Mouse (Mus musculus): ENCODE results near the gene Smpd1. TPM values are rescaled to one million over a fixed set of nuclear protein-coding genes. Genes with fewer than 3 reads are reported as not detected.
A peak's percentile ranks its signal among the peaks of the same experiment; 100 is the strongest.

Gene Smpd1
- polyA plus RNA-seq, 1 experiment from 2014 or later: 40.0 TPM

DNA sequence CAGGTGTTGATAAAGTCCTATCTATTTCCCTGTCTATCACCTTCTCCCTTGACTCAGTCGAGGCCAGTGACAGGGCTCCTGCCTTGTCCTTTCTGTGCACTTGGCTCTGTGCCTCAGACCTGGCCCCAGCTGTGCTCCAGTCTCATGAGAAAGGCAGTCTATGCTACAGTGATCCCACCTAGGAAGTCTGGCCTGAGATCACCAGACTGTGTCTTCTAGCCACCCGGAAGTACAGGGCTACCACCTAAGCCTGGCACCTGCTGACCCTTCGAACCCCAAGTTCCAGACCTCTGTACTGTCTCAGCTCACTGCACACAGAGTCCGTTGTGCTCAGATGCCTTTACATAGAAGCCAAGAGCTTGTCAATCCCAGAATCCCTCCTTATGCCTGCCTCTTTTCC lies 26.1 kb upstream of the Smpd1 start:
- H3K27me3 ChIP-seq: no peaks in the 10 kb centered on the region
- 73% methylated on average over 4 of the region's 4 CpGs for WGBS
- no peak overlapping the region for H3K9ac ChIP-seq
- no peaks in the 10 kb centered on the region for H3K4me1 ChIP-seq
- H3K36me3 ChIP-seq: no peaks in the 10 kb centered on the region
- no peak overlapping the region for H3K27ac ChIP-seq
- no peak for ATAC-seq (ENCODE audit: borderline replicate concordance, extremely low read depth, low FRiP score, low TSS enrichment)
- H3K9me3 ChIP-seq: no peaks in the 10 kb centered on the region
- no peak overlapping the region for H3K4me2 ChIP-seq
- H3K4me3 ChIP-seq: no peak overlapping the region

DNA sequence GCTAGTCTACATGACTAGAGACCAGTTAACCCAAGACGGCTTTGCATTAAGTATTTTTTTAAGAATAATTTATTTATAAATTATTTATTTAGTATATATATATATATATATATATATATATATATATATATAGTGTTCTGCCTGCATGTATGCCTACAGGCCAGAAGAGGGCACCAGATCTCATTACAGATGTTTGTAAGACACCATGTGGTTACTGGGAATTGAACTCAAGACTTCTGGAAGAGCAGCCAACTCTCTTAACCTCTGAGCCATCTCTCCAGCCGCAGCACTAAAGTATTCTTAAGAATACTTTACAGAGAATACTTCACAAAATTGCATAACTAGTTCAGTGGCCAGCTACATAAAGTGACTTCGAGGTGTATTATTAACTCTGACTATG lies 20.0 kb upstream of the Smpd1 start:
- WGBS: 72% methylated on average over 3 of the region's 3 CpGs
- no peaks in the 10 kb centered on the region for H3K27me3 ChIP-seq
- no peak overlapping the region for H3K27ac ChIP-seq
- H3K4me1 ChIP-seq: no peaks in the 10 kb centered on the region
- H3K9ac ChIP-seq: no peak overlapping the region
- ATAC-seq (ENCODE audit: borderline replicate concordance, extremely low read depth, low FRiP score, low TSS enrichment): no peak
- no peaks in the 10 kb centered on the region for H3K36me3 ChIP-seq
- no peak overlapping the region for H3K4me3 ChIP-seq
- H3K9me3 ChIP-seq: no peaks in the 10 kb centered on the region
- no peak overlapping the region for H3K4me2 ChIP-seq

DNA sequence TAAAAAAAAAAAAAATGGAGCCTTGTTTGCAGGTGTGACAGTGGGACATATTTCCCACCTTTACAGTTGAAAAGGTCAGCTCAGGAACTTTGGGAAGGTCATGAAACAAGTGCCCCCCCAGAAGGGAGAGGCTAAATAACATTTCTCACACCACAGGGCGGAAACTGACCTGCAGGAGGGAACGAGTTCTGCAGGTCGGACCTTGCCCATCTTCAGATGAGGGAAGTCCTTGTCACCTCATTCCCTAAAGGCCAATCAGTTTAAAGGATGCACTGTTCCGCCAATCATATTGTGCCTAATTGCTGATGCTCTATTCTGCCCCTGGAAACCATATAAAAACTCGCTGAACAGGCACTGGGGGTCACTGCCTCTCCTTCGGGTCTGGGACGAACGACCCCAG lies 8.2 kb upstream of the Smpd1 start:
- no peak overlapping the region for H3K27ac ChIP-seq
- H3K4me1 ChIP-seq: no peaks in the 10 kb centered on the region
- no peaks in the 10 kb centered on the region for H3K27me3 ChIP-seq
- no peak overlapping the region for H3K4me2 ChIP-seq
- WGBS: 67% methylated on average over 8 of the region's 8 CpGs
- no peak for ATAC-seq (ENCODE audit: borderline replicate concordance, extremely low read depth, low FRiP score, low TSS enrichment)
- H3K36me3 ChIP-seq: no peaks in the 10 kb centered on the region
- H3K4me3 ChIP-seq: no peak overlapping the region
- H3K9me3 ChIP-seq: no peaks in the 10 kb centered on the region
- H3K9ac ChIP-seq: no peak overlapping the region

GRCm38 (mm10) chr7:105547970-105548369 lies 6.2 kb upstream of the Smpd1 start:
- Histone ChIP-seq H3K27ac (no peak overlapping the region), H3K4me1 (no peaks in the 10 kb centered on the region), H3K36me3 (no peaks in the 10 kb centered on the region), H3K9me3 (no peaks in the 10 kb centered on the region), H3K9ac (no peak overlapping the region), H3K4me2 (no peak overlapping the region), H3K27me3 (no peaks in the 10 kb centered on the region), H3K4me3 (no peak overlapping the region)
- 52% methylated on average over 7 of the region's 7 CpGs for WGBS
- no peak for ATAC-seq (ENCODE audit: borderline replicate concordance, extremely low read depth, low FRiP score, low TSS enrichment)

DNA sequence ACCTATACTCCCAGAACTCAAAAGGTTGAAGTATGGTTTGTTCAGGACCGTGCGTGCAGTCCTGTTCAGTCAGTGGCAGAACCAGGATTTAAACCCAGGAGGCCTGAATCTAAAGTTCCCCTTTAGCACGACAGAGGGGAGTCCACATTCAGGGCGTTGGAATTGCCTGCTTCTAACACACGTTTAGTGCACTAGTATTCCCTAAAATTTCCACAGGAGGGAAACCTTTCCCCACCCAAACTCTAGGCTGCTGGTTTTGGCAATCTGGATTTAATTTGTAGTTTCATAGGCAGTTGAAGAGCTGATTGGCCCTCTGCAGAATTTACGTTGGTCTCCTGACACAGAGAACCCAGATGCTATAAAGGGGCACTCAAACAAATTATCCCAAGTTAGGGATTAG lies 5.1 kb upstream of the Smpd1 start:
- ATAC-seq (ENCODE audit: borderline replicate concordance, extremely low read depth, low FRiP score, low TSS enrichment): no peak
- no peak overlapping the region for H3K27ac ChIP-seq
- H3K4me3 ChIP-seq: no peak overlapping the region
- H3K9ac ChIP-seq: no peak overlapping the region
- peaks cover 4% of the 10 kb centered on the region; the same call in 1 of the 2 replicates for H3K4me1 ChIP-seq
- H3K9me3 ChIP-seq: no peaks in the 10 kb centered on the region
- no peak overlapping the region for H3K4me2 ChIP-seq
- no peaks in the 10 kb centered on the region for H3K36me3 ChIP-seq
- H3K27me3 ChIP-seq: no peaks in the 10 kb centered on the region
- 34% methylated on average over 6 of the region's 6 CpGs for WGBS

DNA sequence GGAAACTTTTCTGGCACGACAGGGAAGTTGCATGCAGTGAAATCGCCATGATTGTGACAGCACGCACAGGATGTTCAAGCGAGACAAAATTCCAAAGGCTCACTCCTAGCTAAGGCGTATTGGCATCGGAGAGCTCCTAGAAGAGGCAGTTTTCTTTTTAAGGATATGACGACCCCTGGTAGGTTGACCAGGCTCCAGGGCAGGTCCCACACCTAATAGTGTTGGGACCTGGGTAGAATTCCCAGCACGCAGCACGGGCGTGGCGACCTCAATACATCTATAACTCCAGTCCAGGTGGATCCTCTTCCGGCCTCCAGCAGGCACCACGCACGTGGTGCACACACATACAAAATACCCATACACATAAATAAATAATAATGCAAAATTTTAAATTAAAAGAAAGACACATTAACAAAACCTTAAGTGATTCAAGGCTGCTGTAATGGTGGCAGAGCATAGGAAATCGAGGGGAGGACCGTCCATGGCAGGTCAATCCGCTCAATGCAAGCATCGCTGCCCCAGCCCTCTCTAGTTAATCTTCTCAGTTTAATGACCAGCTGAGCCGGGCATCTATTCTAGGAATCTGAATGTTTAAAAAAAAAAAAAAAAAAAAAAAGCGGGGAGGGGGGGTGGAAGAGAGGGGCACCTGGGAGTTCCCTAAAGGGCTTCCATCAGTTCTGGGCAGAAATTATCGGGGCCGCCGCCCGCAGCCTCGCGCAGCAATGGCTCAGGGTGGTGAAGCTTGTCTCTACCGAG lies 526 bp upstream of the Smpd1 start:
- Histone ChIP-seq H3K9me3 (no peaks in the 10 kb centered on the region), H3K36me3 (peaks cover 10% of the 10 kb centered on the region; the same call in 1 of the 2 replicates), H3K9ac (peak overlapping the region; percentile 61), H3K4me1 (peaks cover 11% of the 10 kb centered on the region), H3K27me3 (no peaks in the 10 kb centered on the region), H3K4me2 (peak overlapping the region; percentile 78), H3K27ac (no peak overlapping the region), H3K4me3 (peak overlapping the region; percentile 71)
- ATAC-seq (ENCODE audit: borderline replicate concordance, extremely low read depth, low FRiP score, low TSS enrichment): no peak
- 33% methylated on average over 27 of the region's 27 CpGs for WGBS

DNA sequence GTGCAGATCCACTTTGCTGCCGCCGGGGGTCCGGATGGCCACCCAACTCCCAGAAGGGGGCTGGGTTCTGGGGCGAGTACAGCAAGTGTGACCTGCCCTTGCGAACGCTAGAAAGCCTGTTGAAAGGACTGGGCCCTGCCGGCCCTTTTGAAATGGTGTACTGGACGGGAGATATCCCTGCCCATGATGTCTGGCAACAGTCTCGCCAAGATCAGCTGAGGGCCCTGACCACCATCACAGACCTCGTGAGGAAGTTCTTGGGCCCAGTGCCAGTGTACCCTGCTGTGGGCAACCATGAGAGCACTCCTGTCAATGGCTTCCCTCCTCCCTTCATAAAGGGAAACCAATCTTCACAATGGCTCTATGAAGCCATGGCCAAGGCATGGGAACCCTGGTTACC lies 1.4 kb downstream of the Smpd1 start:
- no peak for ATAC-seq (ENCODE audit: borderline replicate concordance, extremely low read depth, low FRiP score, low TSS enrichment)

GRCm38 (mm10) chr7:105556406-105556805 lies 2.2 kb downstream of the Smpd1 start:
- Histone ChIP-seq H3K4me3 (no peak overlapping the region), H3K4me1 (peaks cover 11% of the 10 kb centered on the region), H3K4me2 (no peak overlapping the region), H3K27ac (no peak overlapping the region), H3K9ac (no peak overlapping the region), H3K27me3 (no peaks in the 10 kb centered on the region), H3K36me3 (peaks cover 18% of the 10 kb centered on the region), H3K9me3 (no peaks in the 10 kb centered on the region)
- no peak for ATAC-seq (ENCODE audit: borderline replicate concordance, extremely low read depth, low FRiP score, low TSS enrichment)
- 72% methylated on average over 8 of the region's 8 CpGs for WGBS

More for the DNA sequence above, 1.4 kb downstream of the Smpd1 start:
- Histone ChIP-seq H3K9me3 (no peaks in the 10 kb centered on the region), H3K36me3 (peaks cover 18% of the 10 kb centered on the region), H3K4me2 (peak overlapping the region; percentile 78), H3K4me3 (0 out of 2 replicates have a peak overlapping the region, but pooled peaks have one; percentile 2), H3K9ac (no peak overlapping the region), H3K4me1 (peaks cover 11% of the 10 kb centered on the region), H3K27me3 (no peaks in the 10 kb centered on the region), H3K27ac (no peak overlapping the region)
- 86% methylated on average over 10 of the region's 10 CpGs for WGBS

DNA sequence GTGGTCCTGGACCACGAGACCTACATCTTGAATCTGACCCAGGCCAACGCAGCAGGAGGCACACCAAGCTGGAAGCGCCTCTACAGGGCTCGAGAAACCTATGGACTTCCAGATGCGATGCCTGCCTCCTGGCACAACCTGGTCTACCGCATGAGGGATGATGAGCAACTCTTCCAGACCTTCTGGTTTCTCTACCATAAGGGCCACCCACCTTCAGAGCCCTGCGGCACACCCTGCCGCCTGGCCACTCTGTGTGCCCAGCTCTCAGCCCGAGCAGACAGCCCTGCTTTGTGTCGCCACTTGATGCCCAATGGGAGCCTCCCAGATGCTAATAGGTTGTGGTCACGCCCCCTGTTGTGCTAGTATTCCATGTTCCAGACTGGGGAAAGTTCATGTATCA lies 3.5 kb downstream of the Smpd1 start:
- 79% methylated on average over 11 of the region's 11 CpGs for WGBS

GRCm38 (mm10) chr7:105559016-105559415 lies 4.9 kb downstream of the Smpd1 start:
- Histone ChIP-seq H3K36me3 (peaks cover 18% of the 10 kb centered on the region), H3K9me3 (no peaks in the 10 kb centered on the region), H3K4me2 (no peak overlapping the region), H3K27me3 (no peaks in the 10 kb centered on the region), H3K9ac (no peak overlapping the region), H3K4me1 (peaks cover 7% of the 10 kb centered on the region), H3K4me3 (no peak overlapping the region), H3K27ac (no peak overlapping the region)
- 91% methylated on average over 9 of the region's 9 CpGs for WGBS
- no peak for ATAC-seq (ENCODE audit: borderline replicate concordance, extremely low read depth, low FRiP score, low TSS enrichment)

More for the DNA sequence above, 3.5 kb downstream of the Smpd1 start:
- Histone ChIP-seq H3K27ac (no peak overlapping the region), H3K9me3 (no peaks in the 10 kb centered on the region), H3K4me1 (peaks cover 11% of the 10 kb centered on the region), H3K4me3 (no peak overlapping the region), H3K9ac (no peak overlapping the region), H3K27me3 (no peaks in the 10 kb centered on the region), H3K36me3 (peaks cover 18% of the 10 kb centered on the region), H3K4me2 (no peak overlapping the region)
- ATAC-seq (ENCODE audit: borderline replicate concordance, extremely low read depth, low FRiP score, low TSS enrichment): no peak

DNA sequence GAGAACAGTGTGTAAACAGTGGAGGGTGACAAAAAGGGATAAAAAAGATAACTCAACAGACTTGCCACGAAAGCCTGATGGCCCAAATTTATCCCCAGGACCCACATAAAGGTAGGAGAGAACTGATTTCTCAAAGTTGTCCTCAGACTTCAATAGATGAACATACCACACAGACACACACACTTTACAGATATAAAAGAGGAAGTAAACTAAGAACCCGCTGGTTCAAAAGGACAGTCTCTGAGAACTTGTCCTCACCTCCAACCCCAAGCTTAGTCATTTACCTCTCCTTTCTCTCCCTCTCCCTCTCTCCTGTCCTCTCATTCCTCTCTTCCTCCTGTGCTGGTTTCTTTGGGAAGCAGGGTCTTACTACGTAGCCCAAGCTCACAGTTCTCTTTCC lies 8.2 kb downstream of the Smpd1 start:
- no peak for ATAC-seq (ENCODE audit: borderline replicate concordance, extremely low read depth, low FRiP score, low TSS enrichment)
- no peak overlapping the region for H3K4me3 ChIP-seq
- H3K9ac ChIP-seq: no peak overlapping the region
- H3K27ac ChIP-seq: no peak overlapping the region
- peaks cover 22% of the 10 kb centered on the region for H3K36me3 ChIP-seq
- no peaks in the 10 kb centered on the region for H3K4me1 ChIP-seq
- no peaks in the 10 kb centered on the region for H3K27me3 ChIP-seq
- H3K4me2 ChIP-seq: no peak overlapping the region
- WGBS: 82% methylated on average over 3 of the region's 3 CpGs
- H3K9me3 ChIP-seq: no peaks in the 10 kb centered on the region

DNA sequence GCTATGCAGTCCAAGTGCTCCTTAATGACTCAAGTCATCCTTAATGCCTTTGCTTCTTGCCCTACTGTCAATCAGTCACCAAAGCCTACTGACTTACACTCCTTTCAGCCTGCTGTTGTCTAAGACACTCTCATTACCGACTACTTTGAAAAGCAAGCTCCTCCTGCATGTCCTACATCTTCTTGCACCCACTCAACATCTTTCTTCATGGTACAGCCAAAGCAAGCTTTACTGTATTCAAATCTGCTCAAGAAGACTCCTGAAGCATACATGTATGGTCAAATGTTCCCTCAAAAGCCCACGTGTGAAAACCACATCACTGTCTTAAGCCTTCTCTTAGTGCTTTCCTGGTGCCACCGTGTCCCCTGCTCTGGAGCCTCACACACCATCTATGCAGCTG lies 9.2 kb downstream of the Smpd1 start:
- ATAC-seq (ENCODE audit: borderline replicate concordance, extremely low read depth, low FRiP score, low TSS enrichment): no peak
- Histone ChIP-seq H3K4me3 (no peak overlapping the region), H3K4me1 (no peaks in the 10 kb centered on the region), H3K27ac (no peak overlapping the region), H3K36me3 (peaks cover 13% of the 10 kb centered on the region), H3K27me3 (no peaks in the 10 kb centered on the region), H3K9ac (no peak overlapping the region), H3K4me2 (no peak overlapping the region), H3K9me3 (no peaks in the 10 kb centered on the region)
- 68% methylated on average over 3 of the region's 3 CpGs for WGBS

All from lung, embryonic 15.5 days (tissue).